Mouse (Mus musculus) kidney, adult 9 months (tissue): ENCODE data around the gene Fam213a.

ENCODE experiments used
- DNase-seq: peaks from one replicate; pipeline ENCODE4 v3.0.0; 2022

Fam213a gene

DNA sequence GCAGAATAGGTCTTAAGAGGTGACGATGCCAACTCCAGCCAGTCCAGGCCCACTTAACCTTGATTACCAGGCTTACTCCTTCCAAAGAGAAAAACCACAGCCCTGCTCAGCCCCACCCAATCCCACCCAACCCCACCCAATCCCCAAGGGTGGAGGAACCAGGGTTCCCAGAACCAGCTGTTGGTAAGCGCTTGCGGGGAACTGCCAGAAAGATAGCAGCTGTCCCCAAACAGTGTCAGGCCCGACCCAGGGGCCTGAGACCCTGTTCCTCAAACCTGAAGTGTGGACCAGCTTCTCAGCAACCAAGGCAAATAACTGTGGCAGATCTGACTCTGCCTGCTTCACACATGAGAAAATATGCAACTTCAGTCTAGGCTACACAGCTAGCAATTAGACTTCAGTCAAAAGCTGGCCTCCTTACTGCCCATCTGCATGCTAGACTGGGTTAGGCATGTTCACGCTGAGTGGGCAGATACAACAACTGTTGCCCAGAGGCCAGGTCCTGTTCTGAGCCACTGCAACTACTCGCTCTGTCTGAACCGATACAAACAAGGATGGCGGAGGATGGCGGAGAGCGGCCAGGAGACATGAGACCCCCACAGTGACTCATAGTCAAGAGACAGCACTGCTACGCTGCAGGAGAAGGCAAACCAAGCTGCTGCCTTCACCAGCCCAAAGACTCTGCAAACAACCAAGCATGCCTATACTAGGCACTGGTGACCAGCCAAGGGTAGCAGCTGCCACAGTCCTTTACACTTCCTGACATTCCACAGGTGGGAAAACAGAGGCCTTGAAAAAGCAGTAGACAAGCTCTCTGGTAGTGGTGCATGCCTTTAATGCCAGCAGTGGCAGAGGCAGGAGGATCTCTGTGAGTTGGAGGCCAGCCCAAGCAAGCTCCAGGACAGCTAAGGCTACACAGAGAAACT, 51.0 kb downstream of the Fam213a start:
- peak; percentile 52 for DNase-seq

DNA sequence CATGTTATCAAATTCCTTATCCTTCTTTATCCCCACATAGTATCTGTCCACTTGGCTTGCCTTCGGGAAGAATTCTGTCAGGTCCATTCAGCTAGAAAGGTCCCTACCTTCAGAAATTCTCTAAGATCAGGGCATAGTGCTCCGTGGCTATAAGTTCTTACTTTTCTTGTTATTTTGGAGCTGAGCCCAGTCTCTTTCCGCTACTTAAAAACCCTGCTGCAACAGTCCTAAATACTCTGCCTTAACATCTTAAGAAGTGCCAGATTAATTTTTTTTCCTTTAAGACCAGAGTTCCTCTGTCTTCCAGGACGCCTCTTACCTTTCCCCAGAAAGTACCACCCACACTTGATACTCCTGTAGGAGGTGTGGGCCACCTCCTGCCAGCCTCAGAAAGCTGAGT, 53.4 kb downstream of the Fam213a start:
- no peak for DNase-seq

DNA sequence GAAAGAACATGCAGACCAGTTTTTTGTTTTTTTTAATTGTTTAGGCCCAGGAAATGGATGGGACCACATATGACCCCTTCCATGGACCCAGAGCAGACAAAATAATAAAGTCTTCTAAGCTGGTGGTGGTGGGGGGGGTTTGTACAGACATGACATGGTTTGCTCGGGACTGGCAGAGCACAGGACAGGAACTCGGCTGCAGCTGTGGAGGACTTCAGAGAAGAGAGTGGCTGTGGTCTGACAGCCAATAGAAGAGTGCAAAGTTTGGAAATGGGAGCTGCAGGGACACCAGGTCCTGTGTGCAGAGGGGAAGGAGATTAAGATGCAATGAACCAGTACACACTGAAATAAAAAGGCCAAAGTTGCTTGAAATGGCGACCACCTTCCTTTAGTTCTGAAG, 54.0 kb downstream of the Fam213a start:
- no peak for DNase-seq

- peak; percentile 65 for DNase-seq
Observed at GRCm38 (mm10) chr14:40958986-40959381, 54.6 kb downstream of the Fam213a start.

DNA sequence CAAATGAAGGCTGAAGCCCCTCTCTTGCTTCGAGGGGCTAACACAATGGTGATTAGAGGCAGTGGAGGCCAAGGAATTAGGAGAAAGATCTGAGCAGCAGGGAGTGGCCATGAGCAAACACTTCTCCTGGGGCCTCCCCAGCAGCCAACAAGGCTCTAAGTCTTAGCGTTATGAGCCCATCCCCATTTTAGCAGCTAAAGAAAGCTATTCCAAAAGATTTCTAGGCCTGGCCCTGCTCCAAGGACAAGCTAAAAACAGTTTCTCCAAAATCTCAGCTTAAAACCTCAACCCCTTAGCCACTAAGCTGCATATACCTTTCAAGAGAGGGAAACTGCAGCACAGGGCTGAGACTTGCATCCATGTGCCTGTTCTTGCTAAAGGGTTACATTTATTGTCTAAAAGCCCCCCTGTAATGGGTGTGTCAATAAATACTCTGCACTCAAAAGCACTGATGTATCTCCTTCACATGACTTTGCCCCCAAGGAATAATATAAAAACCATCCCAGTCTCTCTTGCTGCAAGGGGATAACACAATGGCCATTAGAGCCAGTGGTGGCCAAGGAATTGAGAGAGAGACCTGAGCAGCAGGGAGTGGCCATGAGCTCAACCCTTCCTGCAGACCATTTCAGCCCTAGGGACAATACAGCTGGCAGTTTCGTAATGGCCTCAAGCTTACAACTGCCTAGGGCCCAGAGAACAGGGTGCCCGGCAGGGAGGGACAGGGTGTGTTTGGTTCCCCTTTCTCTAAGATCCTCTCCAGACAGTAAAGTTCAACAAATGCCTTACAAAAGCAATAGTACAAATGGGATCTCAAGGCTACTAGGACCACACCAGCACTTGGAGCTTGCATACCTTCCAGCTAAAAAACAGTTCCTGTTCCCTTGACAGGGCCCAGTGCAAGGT, 55.3 kb downstream of the Fam213a start:
- DNase-seq: no peak

GRCm38 (mm10) chr14:40957607-40958006, 56.0 kb downstream of the Fam213a start:
- DNase-seq: no peak

GRCm38 (mm10) chr14:40956252-40957146, 57.1 kb downstream of the Fam213a start:
- DNase-seq: no peak

DNA sequence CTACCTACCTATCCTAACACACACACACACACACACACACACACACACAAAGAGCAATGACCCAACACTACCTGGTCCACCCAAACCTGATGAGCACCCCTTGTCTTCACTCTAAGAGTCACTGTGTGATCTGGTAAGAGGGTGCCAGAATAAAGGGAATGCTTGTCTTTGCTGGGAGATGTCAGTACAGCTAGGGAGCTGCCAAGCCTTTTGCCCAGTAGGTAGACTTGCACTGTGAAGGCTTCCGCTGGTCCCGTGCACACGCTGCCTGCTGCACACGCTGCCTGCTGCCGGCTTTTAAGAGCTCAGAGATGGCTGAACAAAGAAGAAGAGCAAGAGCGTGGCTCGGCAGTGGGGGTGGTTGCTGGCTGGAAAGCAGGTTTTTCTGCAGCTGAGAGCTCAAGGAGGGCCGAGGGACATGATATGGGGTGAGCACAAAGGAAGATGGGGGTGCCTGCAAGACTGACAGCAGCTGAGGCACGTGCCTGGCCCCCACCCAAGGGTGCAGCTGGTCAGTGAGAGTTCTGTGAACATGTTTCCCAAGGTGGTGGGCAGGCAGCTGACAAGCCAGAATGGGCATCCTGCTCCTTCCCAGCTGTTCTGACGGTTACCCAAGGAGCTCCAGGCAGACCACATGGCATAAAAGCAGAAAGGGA, 57.9 kb downstream of the Fam213a start:
- no peak for DNase-seq

DNA sequence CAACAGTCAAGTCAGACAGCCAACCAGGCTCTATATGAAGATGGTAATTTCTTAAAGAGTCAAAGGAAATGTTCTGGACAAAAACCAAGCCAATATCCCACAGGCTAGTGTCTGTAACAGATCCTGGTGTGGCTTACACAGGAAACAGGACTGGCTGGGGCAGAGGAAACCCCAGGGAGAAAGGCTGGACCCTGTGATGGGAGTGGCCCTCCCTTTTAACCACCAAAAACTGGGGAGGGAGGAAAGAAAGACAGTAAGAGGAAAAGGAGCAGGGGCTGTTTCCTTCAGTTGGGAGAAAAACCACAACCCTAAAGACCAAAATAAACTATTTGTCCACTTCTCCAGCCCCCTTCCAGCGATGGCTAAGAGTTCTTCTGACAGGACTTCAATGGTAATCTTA, 58.4 kb downstream of the Fam213a start:
- DNase-seq: no peak

GRCm38 (mm10) chr14:40953381-40953780, 60.2 kb downstream of the Fam213a start:
- no peak for DNase-seq

GRCm38 (mm10) chr14:40952715-40953114, 60.9 kb downstream of the Fam213a start:
- DNase-seq: no peak

DNA sequence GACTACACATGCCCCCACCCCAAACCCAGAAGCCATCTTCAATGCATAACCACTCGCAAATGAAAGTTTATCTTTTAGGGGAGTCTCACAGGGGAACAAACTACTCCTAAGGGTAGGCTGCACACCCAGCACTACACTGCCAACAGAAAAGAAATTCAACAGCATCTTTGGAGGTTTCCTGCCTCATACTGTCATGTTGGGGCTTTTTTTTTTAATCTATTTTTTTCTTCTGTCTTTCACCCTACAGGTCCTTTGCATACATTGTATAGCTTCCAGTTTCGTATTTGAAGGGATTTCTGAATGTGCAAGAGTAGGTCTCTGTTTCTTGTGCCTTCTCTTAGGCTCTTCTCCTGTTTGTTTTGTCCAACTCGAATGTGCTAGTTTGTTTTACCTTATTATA, 61.3 kb downstream of the Fam213a start:
- DNase-seq: no peak

DNA sequence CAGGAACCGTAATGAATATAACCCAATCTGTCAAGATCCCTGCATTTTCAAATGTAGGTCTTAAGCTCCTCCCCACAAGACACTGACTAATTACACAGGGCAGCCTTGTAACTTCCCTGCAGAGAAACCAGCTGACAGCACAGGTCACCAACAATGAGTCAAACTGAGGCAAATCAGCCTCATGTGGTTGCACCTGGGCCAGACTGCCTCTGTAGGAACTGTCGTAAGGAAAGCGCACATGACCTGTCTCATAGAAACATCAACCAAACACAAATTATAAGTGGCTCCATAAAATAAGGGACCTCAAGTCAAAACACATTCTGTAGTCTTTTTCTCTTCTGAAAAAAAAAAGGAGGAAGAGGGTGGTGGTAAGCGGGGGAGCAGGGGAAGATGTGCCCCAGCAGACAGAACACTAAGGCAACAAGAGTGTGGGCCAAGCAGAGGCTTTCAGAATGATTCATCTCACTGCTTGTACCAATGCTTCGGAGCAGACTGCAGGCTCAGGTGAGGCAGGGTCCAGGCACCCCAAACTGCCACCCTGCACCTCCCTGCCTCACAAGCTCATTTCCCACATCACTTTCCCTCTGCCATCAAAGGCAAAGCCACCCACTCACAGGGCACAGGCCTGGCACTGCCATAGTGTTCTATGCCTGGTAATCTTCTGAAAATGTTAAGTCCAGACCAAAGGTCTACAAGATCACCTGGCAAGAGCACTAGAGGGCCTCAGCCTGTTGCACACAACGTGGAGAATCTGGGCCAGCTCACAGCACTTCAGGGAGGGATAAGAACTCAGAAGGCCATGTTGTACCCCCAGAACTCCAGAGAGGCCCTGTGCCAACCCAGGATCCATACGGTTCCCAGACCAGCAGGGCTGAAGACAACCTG, 63.6 kb downstream of the Fam213a start:
- DNase-seq: peak; percentile 64

DNA sequence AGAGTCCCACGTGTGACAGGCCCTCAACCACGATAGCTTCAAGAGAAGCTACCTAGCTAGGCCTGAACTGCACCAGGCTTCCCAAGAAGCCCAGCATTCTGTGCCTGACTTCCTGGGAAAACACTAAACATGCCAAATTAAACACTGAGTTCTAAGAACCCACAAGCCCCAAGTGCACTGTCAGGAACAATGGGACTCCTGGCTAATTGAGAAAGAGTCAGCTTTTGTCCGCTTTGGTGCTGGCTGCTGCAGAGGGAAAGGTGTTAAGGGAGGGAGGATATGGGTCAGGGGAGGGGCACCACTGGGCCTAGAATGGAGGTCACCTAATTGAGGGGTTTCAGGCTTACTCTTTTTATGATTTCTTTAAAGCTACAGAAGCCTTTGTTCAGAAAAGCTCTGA, 64.5 kb downstream of the Fam213a start:
- no peak for DNase-seq

DNA sequence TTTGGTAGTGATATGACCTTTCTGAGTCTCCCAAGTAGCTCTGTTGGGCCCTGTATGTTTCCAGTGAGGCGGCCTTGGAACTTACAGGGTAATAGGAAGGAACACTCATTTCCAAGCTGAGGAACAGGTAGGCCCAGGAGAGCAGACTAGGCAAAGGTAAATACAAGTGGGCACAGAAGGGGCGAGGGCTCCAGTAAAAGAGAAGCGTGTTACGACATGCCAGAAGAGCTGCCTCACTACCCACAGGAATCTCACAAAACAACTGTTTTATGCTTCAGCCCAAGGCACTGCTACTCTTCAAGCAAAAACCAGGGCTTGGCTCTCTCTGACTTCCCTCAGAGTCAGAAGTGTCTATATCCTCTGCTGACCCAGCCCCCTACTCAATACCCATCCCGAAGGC, 65.1 kb downstream of the Fam213a start:
- no peak for DNase-seq

- no peak for DNase-seq
Observed at GRCm38 (mm10) chr14:40947431-40948394, 65.9 kb downstream of the Fam213a start.

- no peak for DNase-seq
Observed at GRCm38 (mm10) chr14:40943802-40944201, 69.8 kb downstream of the Fam213a start.
